Mouse (Mus musculus): ENCODE results near the gene Tmem234. TPM values are rescaled to one million over a fixed set of nuclear protein-coding genes. Genes with fewer than 3 reads are reported as not detected.

The Tmem234 gene
- polyA plus RNA-seq, 1 experiment from 2014 or later: 153 TPM

DNA sequence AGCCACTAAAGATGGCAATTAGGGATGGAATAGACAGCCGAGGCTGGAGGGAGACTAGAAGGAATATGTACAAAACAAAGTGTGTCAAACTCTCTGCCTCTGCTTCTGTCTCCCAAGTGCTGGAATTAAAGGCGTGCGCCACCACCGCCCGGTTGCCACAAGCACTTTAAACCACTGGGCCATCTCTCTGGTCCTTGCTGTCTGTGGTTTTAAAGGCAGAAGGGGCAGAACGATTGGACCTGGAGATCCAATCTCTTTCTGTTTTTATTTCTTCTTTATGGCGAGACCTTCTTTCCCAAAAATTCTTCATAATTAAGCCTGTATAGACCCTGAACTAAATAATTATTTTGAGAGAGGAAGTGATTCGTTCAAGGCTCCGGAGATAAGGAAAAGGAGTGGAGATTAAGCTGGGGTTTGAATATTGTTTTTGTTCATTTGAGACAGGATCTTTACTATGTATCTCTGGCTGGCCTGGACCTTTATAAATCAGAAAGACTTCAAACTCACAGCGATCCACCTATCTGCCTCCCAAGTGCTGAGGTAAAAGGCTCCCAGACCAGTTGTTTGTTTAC, 72.5 kb downstream of the Tmem234 start:
- Histone ChIP-seq H3K4me2 (peak overlapping the region; percentile 90), H3K27ac (ENCODE audit: poor library complexity, severe bottlenecking) (peak overlapping the region; percentile 93), H3K27me3 (replicated peaks) (no peaks in the 10 kb centered on the region), H3K4me1 (replicated peaks) (peaks cover 15% of the 10 kb centered on the region), H3K36me3 (peaks cover 27% of the 10 kb centered on the region), H3K9me3 (replicated peaks) (no peaks in the 10 kb centered on the region), H3K4me3 (peak overlapping the region; percentile 98), H3K9ac (peak overlapping the region; percentile 99)
- WGBS: 5% methylated on average over 10 of the region's 10 CpGs
- ATAC-seq (ENCODE audit: insufficient number of reproducible peaks, low FRiP score): peak; percentile 33

Small RNA genes within 50 kb of the gene (microRNA-seq; reads per million reads assigned to microRNA genes)
- not detected for gene Mir8119

Other genes with a start within 250 kb of the Tmem234 start
- gene Zbtb8a, start 222.6 kb upstream of the Tmem234 start, polyA plus RNA-seq (2016; fragmentation: Nextera tagmentation; extraction: Ambion mirVana): 11.1 and 11.8 TPM in 2 replicates
- 5.7 and 5.9 TPM in 2 replicates for gene Zbtb8b, start 159.8 kb upstream of the Tmem234 start, polyA plus RNA-seq (2016; fragmentation: Nextera tagmentation; extraction: Ambion mirVana)
- 25.6 and 26.8 TPM in 2 replicates for gene Bsdc1, start 139.1 kb upstream of the Tmem234 start, polyA plus RNA-seq (2016; fragmentation: Nextera tagmentation; extraction: Ambion mirVana)
- gene Tssk3, start 109.6 kb upstream of the Tmem234 start, polyA plus RNA-seq (2016; fragmentation: Nextera tagmentation; extraction: Ambion mirVana): not detected in 2 replicates
- gene Fam229a, start 109.5 kb upstream of the Tmem234 start, polyA plus RNA-seq (2016; fragmentation: Nextera tagmentation; extraction: Ambion mirVana): 0.32 TPM in 1 of 2 replicates, not detected in the other
- gene Marcksl1, start 87.1 kb upstream of the Tmem234 start, polyA plus RNA-seq (2016; fragmentation: Nextera tagmentation; extraction: Ambion mirVana): 515 and 518 TPM in 2 replicates
- 140 and 146 TPM in 2 replicates for gene Hdac1, start 58.0 kb upstream of the Tmem234 start, polyA plus RNA-seq (2016; fragmentation: Nextera tagmentation; extraction: Ambion mirVana)
- 3.5 and 4.1 TPM in 2 replicates for gene Lck, start 27.0 kb upstream of the Tmem234 start, polyA plus RNA-seq (2016; fragmentation: Nextera tagmentation; extraction: Ambion mirVana)
- 4.3 and 4.7 TPM in 2 replicates for gene Fam167b, start 22.1 kb upstream of the Tmem234 start, polyA plus RNA-seq (2016; fragmentation: Nextera tagmentation; extraction: Ambion mirVana)
- gene Eif3i, start within 50 bp of the Tmem234 start, polyA plus RNA-seq (2016; fragmentation: Nextera tagmentation; extraction: Ambion mirVana): 155 and 156 TPM in 2 replicates
- gene Dcdc2b, start 13.6 kb downstream of the Tmem234 start, polyA plus RNA-seq (2016; fragmentation: Nextera tagmentation; extraction: Ambion mirVana): 0.82 and 1.4 TPM in 2 replicates
- gene Iqcc, start 18.4 kb downstream of the Tmem234 start, polyA plus RNA-seq (2016; fragmentation: Nextera tagmentation; extraction: Ambion mirVana): 18.6 and 20.0 TPM in 2 replicates
- gene Ccdc28b, start 23.3 kb downstream of the Tmem234 start, polyA plus RNA-seq (2016; fragmentation: Nextera tagmentation; extraction: Ambion mirVana): 42.3 and 44.2 TPM in 2 replicates
- 58.8 and 59.4 TPM in 2 replicates for gene Txlna, start 40.4 kb downstream of the Tmem234 start, polyA plus RNA-seq (2016; fragmentation: Nextera tagmentation; extraction: Ambion mirVana)
- gene Kpna6, start 72.1 kb downstream of the Tmem234 start, polyA plus RNA-seq (2016; fragmentation: Nextera tagmentation; extraction: Ambion mirVana): 16.8 and 17.0 TPM in 2 replicates
- 5.8 and 7.7 TPM in 2 replicates for gene Tmem39b, start 96.2 kb downstream of the Tmem234 start, polyA plus RNA-seq (2016; fragmentation: Nextera tagmentation; extraction: Ambion mirVana)
- 106 and 108 TPM in 2 replicates for gene Khdrbs1, start 141.6 kb downstream of the Tmem234 start, polyA plus RNA-seq (2016; fragmentation: Nextera tagmentation; extraction: Ambion mirVana)
- 372 and 428 TPM in 2 replicates for gene Ptp4a2, start 210.6 kb downstream of the Tmem234 start, polyA plus RNA-seq (2016; fragmentation: Nextera tagmentation; extraction: Ambion mirVana)

All from heart, embryonic 12.5 days (tissue).